Mouse (Mus musculus): ENCODE measurements around the gene Wwp2.

DNA sequence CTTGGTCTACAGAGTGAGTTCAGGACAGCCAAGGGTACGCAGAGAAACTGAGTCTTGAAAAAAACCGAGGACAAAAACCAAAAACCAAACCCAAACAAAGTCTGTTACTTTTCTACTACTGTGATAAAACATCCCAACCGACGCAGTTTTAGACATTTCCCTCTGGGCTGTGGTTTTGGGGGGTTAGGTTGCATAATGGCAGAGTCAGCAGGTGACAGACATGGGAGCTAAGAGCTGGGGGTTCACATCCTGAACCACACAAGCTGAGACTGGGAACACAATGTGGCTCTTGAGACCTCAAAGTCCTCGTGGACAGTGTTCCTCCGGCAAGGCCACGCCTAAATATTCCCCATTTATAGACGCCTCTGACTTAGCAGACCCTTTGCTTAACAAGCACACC, 142.0 kb downstream of the Wwp2 start:
- TF ChIP-seq CTCF (IDR thresholded peaks at IDR 0.05; ENCODE audit: low read depth) = no peak
- no peak for TF ChIP-seq EP300 (optimal IDR thresholded peaks at IDR 0.05)

Measured in stomach, postnatal 0 days (tissue).